Mouse (Mus musculus): Measurements from ENCODE around the gene Csrp2. TPM values are rescaled to one million over a fixed set of nuclear protein-coding genes. Genes with fewer than 3 reads are reported as not detected.

Csrp2 gene
- 185 and 193 TPM in 2 replicates for polyA plus RNA-seq (2015; fragmentation: Nextera tagmentation; extraction: Ambion mirVana)

- no peaks in the 10 kb centered on the region for H3K27me3 ChIP-seq
- peak; percentile 90 for ATAC-seq (ENCODE audit: borderline replicate concordance, extremely low read depth, low FRiP score, low TSS enrichment)
- no peaks in the 10 kb centered on the region for H3K9me3 ChIP-seq
- peak within 1 kb of the TSS; percentile 68 for H3K4me3 ChIP-seq
- H3K27ac ChIP-seq: peak within 1 kb of the TSS; percentile 97
- peaks cover 32% of the 10 kb centered on the region for H3K4me1 ChIP-seq
- no peaks in the 10 kb centered on the region for H3K36me3 ChIP-seq
- under 1% methylated on average over 65 of the region's 67 CpGs for WGBS
- H3K4me2 ChIP-seq: peak within 1 kb of the TSS; percentile 91
- peak within 1 kb of the TSS; percentile 84 for H3K9ac ChIP-seq
Measured at GRCm38 (mm10) chr10:110919531-110920343, at the start of gene Csrp2. Csrp2 (plus strand) TSS chr10:110919789.

DNA sequence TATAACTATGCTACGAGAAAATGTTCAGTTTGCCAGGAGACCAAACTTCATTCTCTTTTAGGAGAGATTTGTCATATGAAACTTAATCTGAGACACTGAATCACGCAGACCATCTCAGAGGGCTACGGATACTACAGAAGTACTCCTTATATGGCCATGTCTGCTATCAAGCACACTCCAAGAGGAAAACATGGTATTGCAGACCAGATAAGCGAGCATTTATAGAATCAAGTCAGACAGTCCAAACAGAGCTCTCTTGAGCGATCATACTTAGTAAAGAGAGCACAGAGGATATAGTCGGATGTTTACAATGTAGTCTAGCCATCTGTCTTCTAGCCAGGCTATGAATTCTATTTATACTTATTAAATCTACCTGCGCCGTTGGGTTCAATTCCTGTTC lies 44.7 kb upstream of the Csrp2 start:
- no peak; the same call in 1 of the 2 replicates for ATAC-seq (ENCODE audit: borderline replicate concordance, extremely low read depth, low FRiP score, low TSS enrichment)
- no peak overlapping the region for H3K9ac ChIP-seq
- no peaks in the 10 kb centered on the region for H3K9me3 ChIP-seq
- H3K36me3 ChIP-seq: no peaks in the 10 kb centered on the region
- peaks cover 17% of the 10 kb centered on the region for H3K4me1 ChIP-seq
- no peaks in the 10 kb centered on the region for H3K27me3 ChIP-seq
- no peak overlapping the region for H3K27ac ChIP-seq
- no peak overlapping the region for H3K4me2 ChIP-seq
- WGBS: 43% methylated on average over 8 of the region's 8 CpGs
- no peak overlapping the region for H3K4me3 ChIP-seq

DNA sequence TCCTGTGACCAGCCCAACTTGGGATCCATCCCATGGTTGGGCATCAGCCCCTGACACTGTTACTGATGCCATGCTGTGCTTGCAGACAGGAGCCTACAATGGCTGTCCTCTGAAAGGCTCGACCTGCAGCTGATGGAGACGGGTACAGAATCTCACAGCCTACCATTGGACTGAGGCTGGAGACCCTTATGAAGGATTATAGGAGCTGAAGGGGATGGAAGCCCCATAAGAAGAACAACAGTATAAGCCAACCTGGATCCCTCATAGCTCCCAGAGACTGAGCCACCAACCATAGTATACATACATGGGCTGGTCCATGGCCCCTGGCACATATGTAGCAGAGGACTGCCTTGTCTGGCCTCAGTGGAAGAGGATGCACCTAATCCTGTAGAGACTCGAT lies 42.6 kb upstream of the Csrp2 start:
- Histone ChIP-seq H3K27me3 (no peaks in the 10 kb centered on the region), H3K27ac (no peak overlapping the region), H3K4me3 (no peak overlapping the region), H3K9me3 (no peaks in the 10 kb centered on the region), H3K4me2 (no peak overlapping the region), H3K9ac (no peak overlapping the region), H3K36me3 (no peaks in the 10 kb centered on the region), H3K4me1 (peaks cover 17% of the 10 kb centered on the region)
- 82% methylated on average over 3 of the region's 3 CpGs for WGBS
- no peak for ATAC-seq (ENCODE audit: borderline replicate concordance, extremely low read depth, low FRiP score, low TSS enrichment)

DNA sequence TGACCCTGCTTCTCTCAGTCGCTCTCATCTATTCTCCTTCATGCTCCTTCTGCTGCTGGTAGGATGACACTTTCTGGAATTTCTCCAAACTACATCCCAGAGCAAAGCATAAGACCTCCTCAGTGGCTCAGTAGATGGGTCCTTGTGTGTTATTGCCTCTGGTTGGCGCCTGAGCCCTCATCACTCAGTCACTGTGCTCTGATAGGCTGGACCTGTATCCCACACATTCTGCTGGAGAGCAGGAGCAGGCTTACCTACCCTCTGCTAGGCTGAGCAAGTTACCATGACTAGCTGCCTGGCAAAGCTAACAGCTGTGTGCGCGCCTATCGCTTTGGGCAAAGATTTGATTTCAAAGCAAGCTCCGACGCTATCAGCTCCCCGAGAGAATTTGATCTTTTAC lies 41.7 kb upstream of the Csrp2 start:
- no peaks in the 10 kb centered on the region for H3K27me3 ChIP-seq
- no peak overlapping the region for H3K4me3 ChIP-seq
- H3K9me3 ChIP-seq: no peaks in the 10 kb centered on the region
- ATAC-seq (ENCODE audit: borderline replicate concordance, extremely low read depth, low FRiP score, low TSS enrichment): no peak
- 57% methylated on average over 8 of the region's 8 CpGs for WGBS
- peaks cover 17% of the 10 kb centered on the region for H3K4me1 ChIP-seq
- no peaks in the 10 kb centered on the region for H3K36me3 ChIP-seq
- no peak overlapping the region for H3K9ac ChIP-seq
- H3K4me2 ChIP-seq: no peak overlapping the region
- H3K27ac ChIP-seq: no peak overlapping the region

DNA sequence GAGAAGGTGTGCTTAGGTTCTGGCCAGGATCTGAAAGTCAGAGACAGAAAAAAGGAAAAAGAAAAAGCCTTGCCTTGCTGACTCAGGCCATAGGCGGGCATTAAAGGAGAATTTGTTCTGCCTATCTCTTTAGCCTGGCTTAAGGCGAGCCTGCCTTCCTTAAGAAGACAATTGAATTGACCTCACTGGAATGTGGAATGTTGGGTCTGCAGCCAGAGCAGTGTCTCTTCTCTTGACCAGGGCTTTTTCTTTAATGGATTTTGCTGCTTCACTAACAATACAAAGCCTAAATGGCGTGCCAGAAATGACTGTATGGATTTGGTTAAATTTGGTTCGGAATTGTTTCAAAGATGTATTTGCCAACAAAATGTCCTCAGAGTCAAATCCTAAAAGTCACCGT lies 40.9 kb upstream of the Csrp2 start:
- no peaks in the 10 kb centered on the region for H3K27me3 ChIP-seq
- H3K4me2 ChIP-seq: no peak overlapping the region; the same call in 1 of the 2 replicates
- WGBS: 19% methylated on average over 5 of the region's 5 CpGs
- ATAC-seq (ENCODE audit: borderline replicate concordance, extremely low read depth, low FRiP score, low TSS enrichment): no peak
- peaks cover 17% of the 10 kb centered on the region for H3K4me1 ChIP-seq
- H3K9me3 ChIP-seq: no peaks in the 10 kb centered on the region
- no peak overlapping the region for H3K9ac ChIP-seq
- H3K4me3 ChIP-seq: no peak overlapping the region
- H3K36me3 ChIP-seq: no peaks in the 10 kb centered on the region
- peak overlapping the region; percentile 44 for H3K27ac ChIP-seq

GRCm38 (mm10) chr10:110879426-110880066 lies 40.0 kb upstream of the Csrp2 start:
- no peaks in the 10 kb centered on the region for H3K27me3 ChIP-seq
- H3K4me1 ChIP-seq: peaks cover 17% of the 10 kb centered on the region
- no peaks in the 10 kb centered on the region for H3K9me3 ChIP-seq
- no peaks in the 10 kb centered on the region for H3K36me3 ChIP-seq
- H3K9ac ChIP-seq: no peak overlapping the region
- H3K27ac ChIP-seq: peak overlapping the region; percentile 30
- WGBS: 13% methylated on average over 7 of the region's 7 CpGs
- H3K4me3 ChIP-seq: no peak overlapping the region
- peak; percentile 56 for ATAC-seq (ENCODE audit: borderline replicate concordance, extremely low read depth, low FRiP score, low TSS enrichment)
- peak overlapping the region; percentile 1; the same call in 1 of the 2 replicates for H3K4me2 ChIP-seq

GRCm38 (mm10) chr10:110881346-110881745 lies 38.2 kb upstream of the Csrp2 start:
- Histone ChIP-seq H3K4me1 (peaks cover 17% of the 10 kb centered on the region), H3K27ac (no peak overlapping the region), H3K4me2 (no peak overlapping the region), H3K4me3 (no peak overlapping the region), H3K27me3 (no peaks in the 10 kb centered on the region), H3K9me3 (no peaks in the 10 kb centered on the region), H3K9ac (no peak overlapping the region), H3K36me3 (no peaks in the 10 kb centered on the region)
- no peak for ATAC-seq (ENCODE audit: borderline replicate concordance, extremely low read depth, low FRiP score, low TSS enrichment)
- WGBS: 54% methylated on average over 7 of the region's 7 CpGs

- no peaks in the 10 kb centered on the region for H3K9me3 ChIP-seq
- peaks cover 17% of the 10 kb centered on the region for H3K4me1 ChIP-seq
- no peak for ATAC-seq (ENCODE audit: borderline replicate concordance, extremely low read depth, low FRiP score, low TSS enrichment)
- no peak overlapping the region for H3K27ac ChIP-seq
- H3K4me2 ChIP-seq: no peak overlapping the region
- H3K36me3 ChIP-seq: no peaks in the 10 kb centered on the region
- no peak overlapping the region for H3K9ac ChIP-seq
- H3K4me3 ChIP-seq: no peak overlapping the region
- no peaks in the 10 kb centered on the region for H3K27me3 ChIP-seq
Measured at GRCm38 (mm10) chr10:110882701-110883100, 36.9 kb upstream of the Csrp2 start.

- H3K4me3 ChIP-seq: no peak overlapping the region
Measured at GRCm38 (mm10) chr10:110890656-110891272, 28.8 kb upstream of the Csrp2 start.

GRCm38 (mm10) chr10:110899744-110900501 lies 19.7 kb upstream of the Csrp2 start:
- WGBS: 27% methylated on average over 13 of the region's 13 CpGs
- Histone ChIP-seq H3K27ac (no peak overlapping the region), H3K4me3 (no peak overlapping the region), H3K4me2 (no peak overlapping the region), H3K36me3 (no peaks in the 10 kb centered on the region), H3K27me3 (no peaks in the 10 kb centered on the region), H3K9ac (no peak overlapping the region), H3K4me1 (peaks cover 9% of the 10 kb centered on the region), H3K9me3 (no peaks in the 10 kb centered on the region)
- no peak for ATAC-seq (ENCODE audit: borderline replicate concordance, extremely low read depth, low FRiP score, low TSS enrichment)

More at GRCm38 (mm10) chr10:110890656-110891272, 28.8 kb upstream of the Csrp2 start:
- Histone ChIP-seq H3K36me3 (no peaks in the 10 kb centered on the region), H3K27me3 (no peaks in the 10 kb centered on the region), H3K4me1 (no peaks in the 10 kb centered on the region), H3K27ac (no peak overlapping the region), H3K9me3 (no peaks in the 10 kb centered on the region), H3K4me2 (no peak overlapping the region), H3K9ac (no peak overlapping the region)
- no peak for ATAC-seq (ENCODE audit: borderline replicate concordance, extremely low read depth, low FRiP score, low TSS enrichment)
- WGBS: 59% methylated on average over 7 of the region's 7 CpGs

- no peak overlapping the region for H3K4me3 ChIP-seq
- no peak overlapping the region for H3K4me2 ChIP-seq
- no peaks in the 10 kb centered on the region for H3K36me3 ChIP-seq
- peaks cover 9% of the 10 kb centered on the region for H3K4me1 ChIP-seq
- WGBS: 95% methylated on average over 3 of the region's 3 CpGs
- H3K9me3 ChIP-seq: no peaks in the 10 kb centered on the region
- H3K27ac ChIP-seq: no peak overlapping the region
- H3K27me3 ChIP-seq: no peaks in the 10 kb centered on the region
- no peak overlapping the region for H3K9ac ChIP-seq
- no peak for ATAC-seq (ENCODE audit: borderline replicate concordance, extremely low read depth, low FRiP score, low TSS enrichment)
Measured at GRCm38 (mm10) chr10:110903862-110904261, 15.7 kb upstream of the Csrp2 start.

Data from lung, embryonic 15.5 days (tissue).